Mouse (Mus musculus) ES-E14 (cell line): ENCODE results near the gene Mecp2.

ENCODE experiments used
- MAFK ChIP-seq: IDR thresholded peaks from 2 replicates; pipeline ENCODE4 v1.6.1; 2014; ENCODE audit warnings: mild to moderate bottlenecking, low read depth, low read length, inconsistent platforms; ENCODE audit not compliant: insufficient read depth
- ZC3H11A ChIP-seq: IDR thresholded peaks from 2 replicates; pipeline ENCODE4 v1.6.1; 2012; ENCODE audit warnings: low read depth, mild to moderate bottlenecking, inconsistent platforms, low read length, borderline replicate concordance

DNA sequence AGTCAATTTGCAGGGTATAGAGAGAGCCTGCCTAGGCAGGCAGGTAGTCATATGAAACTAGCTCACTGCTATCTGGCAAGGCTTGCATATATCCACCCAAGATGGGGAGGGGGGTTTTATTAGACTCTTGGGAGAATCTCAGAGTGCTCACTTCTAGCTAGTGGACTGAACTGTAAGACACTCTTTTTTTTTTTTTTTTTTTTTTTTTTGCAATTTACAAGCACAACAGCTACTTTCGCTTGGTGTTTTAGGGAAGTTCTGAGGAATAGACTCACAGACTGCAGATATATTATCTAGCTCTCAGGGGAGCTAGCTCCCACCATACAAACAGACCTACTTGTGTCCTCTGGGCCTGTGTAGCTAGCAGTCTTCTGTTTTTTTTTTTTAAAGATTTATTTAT, 120.6 kb downstream of the Mecp2 start:
- no peak for TF ChIP-seq MAFK
- TF ChIP-seq ZC3H11A: no peak
